Mouse (Mus musculus) heart, postnatal 4 days (tissue): ENCODE measurements around the gene Gm4969. TPM values are rescaled to one million over a fixed set of nuclear protein-coding genes. Genes with fewer than 3 reads are reported as not detected.
A peak's percentile ranks its signal among the peaks of the same experiment; 100 is the strongest.
"Not testable (repeated sequence)": the region's sequence is repeated elsewhere in the genome, so short reads cannot be mapped to it uniquely, and the experiment has no call there.

Source experiments
- DNase-seq: peaks from one replicate; pipeline ENCODE4 v3.0.0; 2021
- total RNA-seq, 2 experiments: library from RNA; stranded (reverse); gene quantifications; 2 replicates each; pipeline ENCODE4 v1.2.3; 2021

Gm4969 gene
- total RNA-seq = under 1 TPM; 0.33 to 0.56 TPM

GRCm38 (mm10) chr7:19118028-19118771, at the start of gene Gm4969:
Gm4969 (minus strand) TSS chr7:19118368.
- peak; percentile 65 for DNase-seq

DNA sequence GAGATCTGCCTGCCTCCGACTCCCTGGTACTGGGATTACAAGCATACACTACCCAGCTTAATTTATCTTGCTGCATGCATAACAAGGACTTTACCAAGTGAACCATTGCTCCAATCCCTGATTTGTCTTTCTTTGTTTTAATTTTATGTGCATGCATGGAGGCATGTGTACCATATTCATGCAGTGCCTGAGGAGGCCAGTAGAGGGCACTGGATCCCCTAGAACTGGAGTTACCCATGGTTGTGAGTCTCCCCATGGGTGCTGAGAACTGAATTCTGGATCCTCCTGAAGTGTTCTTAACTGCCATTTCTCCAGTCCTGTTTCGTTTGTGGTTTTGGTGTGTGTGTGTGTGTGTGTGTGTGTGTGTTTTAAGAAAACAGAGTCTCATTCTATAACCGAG, 48.8 kb upstream of the Gm4969 start:
- no peak for DNase-seq

- DNase-seq = peak; percentile 67
These were observed 47.7 kb upstream of the Gm4969 start, which contains the start of gene Gipr for GRCm38 (mm10) chr7:19165656-19166423. Gipr (minus strand) TSS chr7:19166127.

DNA sequence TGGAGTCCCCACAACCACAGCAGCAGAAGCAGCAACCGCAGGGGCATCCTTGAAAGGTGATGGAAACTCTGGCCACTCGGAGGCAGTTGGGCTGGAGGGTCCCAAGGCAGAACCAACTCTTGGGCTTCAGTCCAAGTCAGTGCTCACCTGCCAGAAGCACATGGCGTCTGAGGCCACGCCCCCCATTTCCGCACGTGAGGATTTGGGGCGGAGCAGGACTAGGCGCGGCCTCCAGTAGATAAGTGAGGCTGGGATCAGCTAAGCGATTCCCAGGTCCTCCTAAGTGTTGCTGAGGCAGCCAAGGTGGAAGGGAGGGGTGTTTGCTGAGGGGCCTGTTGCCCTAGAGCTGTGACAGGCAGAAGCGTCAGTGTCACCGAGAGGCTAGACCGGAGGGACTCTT, 46.8 kb upstream of the Gm4969 start:
- DNase-seq = no peak

DNA sequence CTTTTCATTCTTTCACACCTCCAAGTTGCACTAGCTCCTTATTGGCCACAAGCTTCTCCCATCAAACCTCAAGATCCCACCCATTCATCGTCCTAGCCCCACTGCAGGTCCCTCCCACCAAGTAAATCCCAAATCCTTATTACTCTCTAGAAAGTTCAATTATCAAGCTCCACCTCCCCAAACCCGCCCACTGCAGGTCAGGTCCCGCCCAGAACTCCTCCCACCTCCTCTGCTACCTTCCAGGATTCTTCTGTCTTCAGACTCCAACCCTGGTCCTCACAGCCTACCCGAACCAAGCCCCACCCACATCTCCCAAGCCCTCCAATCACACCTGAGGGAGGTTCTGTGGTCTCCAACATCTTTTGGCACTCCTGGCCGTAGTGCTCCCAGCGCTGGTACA, 46.0 kb upstream of the Gm4969 start:
- DNase-seq = no peak

- DNase-seq = no peak
These were observed 45.6 kb upstream of the Gm4969 start for GRCm38 (mm10) chr7:19163752-19164151.

GRCm38 (mm10) chr7:19162928-19163327, 44.8 kb upstream of the Gm4969 start:
- DNase-seq = no peak

DNA sequence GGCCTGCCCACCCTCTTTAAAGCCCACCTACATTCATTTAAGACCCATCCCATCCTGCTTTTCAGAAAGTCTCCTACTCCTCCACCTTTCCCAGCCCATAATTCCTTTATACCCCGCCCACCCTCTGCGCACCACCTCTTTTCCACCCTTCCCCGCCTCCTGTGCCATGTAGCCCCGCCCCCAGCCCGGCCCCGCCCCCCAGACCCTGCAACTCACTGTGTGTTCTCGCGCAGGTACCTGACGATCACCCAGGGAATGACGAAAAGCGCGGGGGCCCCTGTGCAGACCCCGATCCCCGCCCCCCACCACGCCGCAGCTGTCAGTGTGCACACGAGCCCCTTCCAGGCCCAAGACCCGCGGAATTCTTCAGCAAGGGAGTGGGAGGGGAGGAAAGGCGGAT, 41.9 kb upstream of the Gm4969 start:
- DNase-seq = no peak

DNA sequence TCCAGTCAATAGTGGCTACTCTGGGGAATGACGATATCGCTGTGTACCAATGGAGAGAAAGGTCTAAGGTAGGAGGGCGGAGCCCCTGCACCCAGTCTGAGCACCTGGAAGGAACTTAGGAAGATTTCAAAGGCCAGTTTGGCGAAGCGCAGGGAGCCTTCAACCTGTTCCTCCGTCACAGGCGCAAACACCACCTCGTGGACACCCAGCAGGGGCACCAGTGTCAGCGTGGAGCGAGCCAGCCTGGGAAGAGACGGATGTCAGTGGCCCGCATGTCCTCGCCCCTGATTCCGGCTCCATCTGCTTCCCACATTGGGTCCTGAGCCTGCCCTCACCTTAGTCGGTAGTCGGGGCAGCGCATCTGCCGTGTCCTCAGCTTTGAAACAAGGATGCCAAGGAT, 41.2 kb upstream of the Gm4969 start:
- no peak for DNase-seq

DNA sequence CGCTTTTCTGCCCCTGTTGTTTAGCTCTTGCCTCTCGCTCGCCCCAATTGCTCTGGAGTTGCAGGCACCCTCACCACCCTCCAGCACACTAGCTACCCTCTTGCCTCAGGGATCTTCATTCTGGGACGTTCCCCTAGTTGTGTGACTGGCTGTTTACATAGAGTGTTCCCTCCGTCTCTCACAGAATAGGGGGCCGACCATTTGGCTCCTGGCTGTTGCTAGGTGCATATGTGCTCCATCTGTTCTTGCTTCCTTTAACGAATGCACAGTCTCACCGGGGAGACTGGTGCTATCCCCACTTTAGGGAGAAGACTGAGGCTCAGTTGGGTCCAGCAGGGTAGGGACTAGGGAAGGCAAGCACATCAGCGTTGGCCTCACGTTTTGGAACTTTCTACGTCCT, 40.4 kb upstream of the Gm4969 start:
- DNase-seq = no peak

- DNase-seq = peak; percentile 96
These were observed 39.1 kb upstream of the Gm4969 start for GRCm38 (mm10) chr7:19157160-19157800.

DNA sequence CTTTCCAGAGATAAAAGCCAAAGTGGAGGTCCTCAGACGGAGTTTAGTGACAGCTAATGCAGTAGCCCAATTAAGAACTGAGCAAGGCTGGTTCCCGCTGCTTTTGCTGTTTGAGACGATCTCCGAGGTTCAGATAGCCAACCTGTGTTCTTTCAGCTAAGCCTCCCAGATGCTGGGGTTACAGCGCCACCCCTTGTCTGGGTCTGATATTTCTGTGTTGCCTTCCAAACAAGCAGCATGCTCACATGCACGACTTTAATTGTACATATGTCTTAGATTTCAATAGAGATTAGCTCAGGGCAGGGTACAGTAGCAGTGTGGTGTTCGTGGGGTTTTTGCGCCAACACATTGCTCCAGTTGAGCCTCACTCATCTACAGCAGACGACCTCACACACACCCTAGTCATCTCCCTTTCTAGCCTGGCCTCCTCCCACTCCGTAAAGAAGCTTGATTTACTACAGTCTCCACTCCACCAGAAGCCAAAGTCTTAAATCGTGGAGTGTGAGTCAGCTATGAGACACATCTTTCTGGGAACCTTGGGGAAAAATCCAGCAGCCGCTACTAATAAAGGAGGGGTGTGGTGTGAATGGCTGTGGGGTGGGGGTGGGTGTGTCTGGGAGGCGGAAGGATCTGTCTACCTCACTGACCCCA, 37.8 kb upstream of the Gm4969 start:
- peak; percentile 39 for DNase-seq

DNA sequence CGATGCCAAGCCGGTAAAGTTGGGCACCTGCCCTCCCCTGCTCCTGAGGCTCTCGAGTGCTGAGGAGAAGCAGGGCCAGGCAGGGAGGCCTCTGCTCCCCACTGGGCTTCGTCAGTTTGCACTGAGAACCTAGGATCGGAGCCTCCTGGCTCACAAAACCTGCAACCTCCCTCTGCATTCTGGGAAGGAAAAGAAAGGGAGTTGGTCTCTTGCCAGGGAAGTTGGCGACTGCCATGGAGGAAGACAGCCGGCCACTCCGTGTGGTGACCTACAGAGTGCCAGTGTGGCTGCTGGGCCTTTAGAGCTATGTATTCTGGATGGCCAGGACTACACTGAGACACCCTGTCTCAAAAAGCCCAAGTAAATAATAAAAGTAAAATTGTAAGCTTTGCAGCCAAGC, 36.6 kb upstream of the Gm4969 start:
- no peak for DNase-seq

- DNase-seq = not testable (repeated sequence)
These were observed 33.0 kb upstream of the Gm4969 start for GRCm38 (mm10) chr7:19151121-19151520.

DNA sequence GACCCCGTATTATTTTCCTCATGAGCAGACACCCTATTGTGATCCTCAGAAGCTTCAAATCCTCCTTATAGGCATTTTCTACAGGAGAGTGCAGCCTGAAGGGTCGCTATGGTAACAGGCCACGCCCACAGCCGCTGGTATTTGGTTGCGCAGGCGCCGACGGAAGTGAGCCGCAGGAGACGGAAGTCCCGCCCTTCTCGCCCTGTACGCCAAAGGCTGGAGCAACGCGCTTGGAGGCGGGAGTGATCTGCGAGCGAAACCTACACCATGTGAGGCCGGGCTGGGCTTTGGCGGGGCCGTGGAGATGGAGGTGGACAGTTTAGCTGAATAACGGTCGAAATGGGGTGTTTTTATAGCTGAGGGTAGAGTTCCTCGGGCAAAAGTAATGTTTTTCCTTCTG, 31.5 kb upstream of the Gm4969 start, which contains the start of gene Snrpd2:
Gene Snrpd2 (plus strand): TSS at position 97 of the 400 bp plus-strand sequence.
- DNase-seq = peak; percentile 98

DNA sequence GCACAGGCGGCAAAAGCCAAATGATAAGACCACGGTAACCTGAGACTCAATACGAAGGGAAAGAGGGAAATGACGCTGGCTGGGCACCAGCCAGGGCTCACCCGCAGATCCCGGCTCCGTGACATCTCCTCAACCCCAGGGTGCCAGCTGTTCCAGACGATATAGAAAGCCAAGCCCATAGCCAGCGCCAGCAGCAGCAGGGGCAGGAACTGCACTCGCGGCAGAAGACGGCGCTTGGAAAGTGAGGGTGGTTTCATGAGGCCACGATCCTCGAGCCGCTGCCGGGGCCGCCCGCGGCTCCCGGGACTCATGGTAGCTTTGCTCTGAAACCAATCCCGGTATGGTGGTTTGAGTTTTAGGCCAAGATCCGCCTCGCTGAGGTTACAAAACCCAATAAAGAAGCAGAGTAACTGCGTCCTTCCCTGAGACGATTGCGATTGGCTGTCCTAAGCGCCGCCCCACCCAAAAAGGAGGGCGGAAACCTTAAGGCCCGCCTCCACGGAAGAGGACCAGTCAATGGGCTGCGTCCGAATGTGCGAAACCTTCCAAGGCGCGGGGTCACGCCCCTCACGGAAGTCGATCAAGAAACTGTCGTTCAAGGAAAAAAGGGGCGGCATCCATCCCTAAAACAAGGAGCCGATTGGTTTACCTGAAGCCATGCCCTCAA, 30.8 kb upstream of the Gm4969 start, which contains the start of gene Qpctl:
Gene Qpctl (minus strand): TSS at position 417 of the 667 bp plus-strand sequence.
- peak; percentile 98 for DNase-seq

GRCm38 (mm10) chr7:19148180-19148874, 30.2 kb upstream of the Gm4969 start:
- no peak for DNase-seq

DNA sequence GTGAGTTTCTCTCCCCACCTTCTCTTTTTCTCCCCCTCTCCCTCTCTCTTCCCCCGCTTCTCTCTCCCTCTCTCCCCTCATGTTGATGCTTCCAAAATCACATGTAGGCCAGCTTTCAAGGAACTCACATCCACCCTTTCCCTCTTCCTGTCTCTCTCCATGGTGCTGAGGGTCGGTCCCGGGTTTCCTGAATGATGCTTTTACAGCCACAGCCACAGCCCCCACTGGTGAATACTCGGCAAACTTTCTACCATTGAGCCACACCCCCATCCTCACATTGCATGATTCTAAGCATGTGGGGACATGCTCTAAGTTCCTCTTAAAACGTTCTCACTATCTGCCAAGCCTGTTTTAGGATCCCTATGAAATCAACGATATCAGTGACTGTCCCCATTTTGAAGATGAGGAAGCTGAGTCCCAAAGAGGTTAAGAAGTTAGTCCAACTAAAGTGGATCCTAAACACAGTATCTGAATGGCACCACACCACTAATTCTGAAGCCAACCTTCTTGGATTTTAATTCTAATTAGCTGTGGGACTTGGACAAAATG, 29.4 kb upstream of the Gm4969 start:
- no peak for DNase-seq

GRCm38 (mm10) chr7:19146793-19147192, 28.6 kb upstream of the Gm4969 start:
- DNase-seq = no peak

DNA sequence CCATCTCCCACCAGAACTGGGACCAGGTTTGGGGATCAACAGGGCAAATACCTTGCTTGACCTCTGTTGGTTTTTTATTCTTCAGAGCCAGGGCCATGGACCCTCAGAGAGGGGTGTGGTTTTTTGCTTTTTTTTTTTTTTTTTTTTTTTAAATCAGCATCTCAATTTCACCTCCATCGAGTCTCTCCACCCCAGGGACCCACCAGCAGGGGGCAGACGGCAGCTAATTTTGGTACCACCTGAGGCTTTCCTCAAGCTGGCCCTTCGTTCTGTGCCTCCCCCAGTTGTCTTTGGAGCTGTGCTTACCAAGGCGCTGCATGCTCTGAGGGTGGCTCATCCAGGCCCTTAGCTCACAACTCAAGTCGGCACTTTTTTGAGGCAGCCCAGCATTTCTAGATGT, 19.2 kb upstream of the Gm4969 start:
- DNase-seq = peak; percentile 75
